ENCODE assay signal across 8 mouse cellular contexts in the genomic region with DNA sequence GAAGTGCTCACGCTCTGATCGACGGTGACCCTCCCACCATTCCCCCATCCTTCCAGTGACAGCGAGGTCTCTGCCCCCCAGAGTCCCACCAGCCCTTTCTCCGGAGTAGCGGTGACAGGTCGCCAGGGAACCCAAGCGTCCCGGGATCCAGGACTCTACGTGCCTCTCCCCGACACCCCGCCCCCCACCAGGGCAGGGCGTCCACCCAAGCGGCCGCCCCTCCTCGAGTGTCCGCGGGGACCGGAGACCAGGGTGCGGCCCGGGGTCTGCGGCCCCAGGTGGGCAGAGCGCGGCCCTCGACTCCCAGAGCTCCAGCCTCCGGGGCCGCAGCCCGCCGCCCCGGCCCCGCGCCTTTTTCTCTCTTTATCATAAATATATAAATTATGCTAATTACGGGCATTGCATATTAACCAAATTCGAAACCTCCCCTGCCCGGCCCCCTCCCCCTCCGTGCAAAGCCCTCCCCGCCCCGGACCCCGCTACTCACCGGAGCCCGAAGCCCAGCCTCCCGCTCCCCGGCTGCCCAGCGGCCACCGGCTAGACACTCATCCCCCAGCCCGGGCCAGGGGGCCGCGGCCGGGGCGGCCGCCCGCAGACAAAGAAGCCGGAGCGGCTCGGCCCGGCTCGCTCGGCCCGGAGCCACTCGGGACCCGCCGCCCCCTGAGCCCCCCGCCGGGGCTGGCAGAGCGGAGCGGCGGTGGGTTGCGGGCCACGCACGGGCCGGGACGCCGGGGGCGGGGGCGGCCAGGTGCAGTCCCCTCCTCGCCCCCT. TPM values are rescaled to one million over a fixed set of nuclear protein-coding genes. Genes with fewer than 3 reads are reported as not detected.
DNase-seq lines count a peak whose midpoint lies in the region; ATAC-seq and TF ChIP-seq lines count a peak whose summit lies in the region.

Gene Pou6f1, minus strand, starts transcription at position 709 of the 771 bp plus-strand sequence.

- peak within 1 kb of the TSS; percentile 87 for H3K9ac ChIP-seq in embryonic facial prominence, embryonic 13.5 days
- H3K9ac ChIP-seq in heart, embryonic 12.5 days, result peak within 1 kb of the TSS; percentile 81
- H3K9ac ChIP-seq in kidney, embryonic 14.5 days (ENCODE audit: low read depth, low read length), result peak within 1 kb of the TSS; percentile 87
- peak within 1 kb of the TSS; percentile 90 for H3K9ac ChIP-seq in limb, embryonic 14.5 days (ENCODE audit: low read depth, low read length, severe bottlenecking)

- H3K4me1 ChIP-seq in testis, adult 2 months (ENCODE audit: control insufficient read depth, insufficient read depth, low read length), result peaks cover 17% of the 10 kb centered on the region
- peaks cover 14% of the 10 kb centered on the region for H3K4me1 ChIP-seq in embryonic facial prominence, embryonic 13.5 days
- peaks cover 11% of the 10 kb centered on the region for H3K4me1 ChIP-seq in heart, embryonic 12.5 days (replicated peaks)
- H3K4me1 ChIP-seq in kidney, embryonic 14.5 days (ENCODE audit: control insufficient read depth, insufficient read depth, low read length), result peaks cover 7% of the 10 kb centered on the region; the same call in 1 of the 2 replicates
- H3K4me1 ChIP-seq in limb, embryonic 14.5 days (ENCODE audit: control insufficient read depth, insufficient read depth, low read length), result peaks cover 8% of the 10 kb centered on the region; the same call in 1 of the 2 replicates

- H3K9me3 ChIP-seq in embryonic facial prominence, embryonic 13.5 days, result no peaks in the 10 kb centered on the region
- H3K9me3 ChIP-seq in heart, embryonic 12.5 days (replicated peaks), result no peaks in the 10 kb centered on the region
- no peaks in the 10 kb centered on the region for H3K9me3 ChIP-seq in kidney, embryonic 14.5 days (ENCODE audit: control insufficient read depth, low read length)
- H3K9me3 ChIP-seq in limb, embryonic 14.5 days (ENCODE audit: control insufficient read depth, low read length), result no peaks in the 10 kb centered on the region

- no peak within 1 kb of the TSS for H3K27ac ChIP-seq in testis, adult 2 months (ENCODE audit: control insufficient read depth, insufficient read depth, low read depth, low read length)
- peak within 1 kb of the TSS; percentile 33; the same call in 1 of the 2 replicates for H3K27ac ChIP-seq in embryonic facial prominence, embryonic 13.5 days
- H3K27ac ChIP-seq in heart, embryonic 12.5 days (ENCODE audit: poor library complexity, severe bottlenecking), result no peak within 1 kb of the TSS; the same call in 1 of the 2 replicates
- peak within 1 kb of the TSS; percentile 59 for H3K27ac ChIP-seq in kidney, embryonic 14.5 days (ENCODE audit: low read depth, low read length)
- H3K27ac ChIP-seq in limb, embryonic 14.5 days (replicated peaks; ENCODE audit: low read depth, low read length), result 0 out of 2 replicates have a peak within 1 kb of the TSS, but pooled peaks have one; percentile 8

- H3K36me3 ChIP-seq in testis, adult 2 months (ENCODE audit: control insufficient read depth, insufficient read depth, low read length), result no peaks in the 10 kb centered on the region
- no peaks in the 10 kb centered on the region for H3K36me3 ChIP-seq in embryonic facial prominence, embryonic 13.5 days
- no peaks in the 10 kb centered on the region for H3K36me3 ChIP-seq in heart, embryonic 12.5 days
- no peaks in the 10 kb centered on the region for H3K36me3 ChIP-seq in kidney, embryonic 14.5 days (ENCODE audit: control insufficient read depth, insufficient read depth, low read length)
- H3K36me3 ChIP-seq in limb, embryonic 14.5 days (ENCODE audit: control insufficient read depth, insufficient read depth, low read length), result no peaks in the 10 kb centered on the region

- H3K4me3 ChIP-seq in testis, adult 2 months (ENCODE audit: control insufficient read depth, low read depth, low read length), result peak within 1 kb of the TSS; percentile 71
- H3K4me3 ChIP-seq in embryonic facial prominence, embryonic 13.5 days, result peak within 1 kb of the TSS; percentile 77
- H3K4me3 ChIP-seq in heart, embryonic 12.5 days, result peak within 1 kb of the TSS; percentile 67
- H3K4me3 ChIP-seq in kidney, embryonic 14.5 days (ENCODE audit: low read length), result peak within 1 kb of the TSS; percentile 80
- H3K4me3 ChIP-seq in limb, embryonic 14.5 days (replicated peaks; ENCODE audit: low read length), result peak within 1 kb of the TSS; percentile 75

- no peaks in the 10 kb centered on the region for H3K27me3 ChIP-seq in testis, adult 2 months (ENCODE audit: control insufficient read depth, insufficient read depth, low read length)
- H3K27me3 ChIP-seq in embryonic facial prominence, embryonic 13.5 days, result peaks cover 32% of the 10 kb centered on the region
- peaks cover 27% of the 10 kb centered on the region for H3K27me3 ChIP-seq in heart, embryonic 12.5 days (replicated peaks)
- H3K27me3 ChIP-seq in kidney, embryonic 14.5 days (ENCODE audit: control insufficient read depth, insufficient read depth, low read length), result peaks cover 6% of the 10 kb centered on the region; the same call in 1 of the 2 replicates
- H3K27me3 ChIP-seq in limb, embryonic 14.5 days (ENCODE audit: control insufficient read depth, insufficient read depth, low read length), result peaks cover 33% of the 10 kb centered on the region

- peak; percentile 63; the same call in 1 of the 2 replicates for ATAC-seq in embryonic facial prominence, embryonic 13.5 days (ENCODE audit: insufficient number of reproducible peaks, insufficient read depth, low FRiP score, low TSS enrichment, low read depth)
- peak; percentile 77 for ATAC-seq in heart, embryonic 12.5 days (ENCODE audit: insufficient number of reproducible peaks, low FRiP score)
- ATAC-seq in kidney, embryonic 14.5 days (ENCODE audit: low FRiP score, low TSS enrichment), result peak; percentile 74
- peak; percentile 53 for ATAC-seq in limb, embryonic 14.5 days (ENCODE audit: low FRiP score, low read depth)
- ATAC-seq in monocyte, adult 5-6 weeks (replicated peaks; ENCODE audit: insufficient number of reproducible peaks, low FRiP score, low TSS enrichment, poor library complexity, severe bottlenecking), result no peak

- no peak for DNase-seq in testis, postnatal 14 days (ENCODE audit: low spot score)
- no peak for DNase-seq in limb, embryonic 14.5 days (ENCODE audit: low spot score)
- peak; percentile 37 for DNase-seq in thymus, postnatal 25 days

- peak within 1 kb of the TSS; percentile 93 for H3K4me2 ChIP-seq in embryonic facial prominence, embryonic 13.5 days
- H3K4me2 ChIP-seq in heart, embryonic 12.5 days, result peak within 1 kb of the TSS; percentile 99
- peak within 1 kb of the TSS; percentile 98 for H3K4me2 ChIP-seq in kidney, embryonic 14.5 days (replicated peaks; ENCODE audit: low read depth, low read length)
- peak within 1 kb of the TSS; percentile 97 for H3K4me2 ChIP-seq in limb, embryonic 14.5 days (replicated peaks; ENCODE audit: low read depth, low read length, severe bottlenecking)

- under 1% methylated on average over 52 of the region's 76 CpGs for WGBS in embryonic facial prominence, embryonic 13.5 days
- WGBS in heart, embryonic 12.5 days, result under 1% methylated on average over 65 of the region's 76 CpGs
- under 1% methylated on average over 72 of the region's 76 CpGs for WGBS in kidney, embryonic 14.5 days
- WGBS in limb, embryonic 14.5 days, result 2% methylated on average over 48 of the region's 76 CpGs

- no peak for TF ChIP-seq CTCF in testis, adult 2 months (IDR thresholded peaks at IDR 0.05; ENCODE audit: control insufficient read depth, insufficient read depth, insufficient replicate concordance, low read depth, low read length)

- no peak for TF ChIP-seq POLR2A in testis, adult 2 months (IDR thresholded peaks at IDR 0.05; ENCODE audit: control insufficient read depth, low read depth, low read length)
- no peak for TF ChIP-seq POLR2A in limb, embryonic 14.5 days (IDR thresholded peaks at IDR 0.05; ENCODE audit: borderline replicate concordance, extremely low read depth, insufficient read depth, insufficient read length)

RNA-seq across cellular contexts. Expression of gene Pou6f1, which starts in this region (rescaled TPM):
- polyA plus RNA-seq in testis, adult 2 months (2012; rRNA removed), result 38.2 and 38.9 TPM in 2 replicates
- polyA plus RNA-seq in embryonic facial prominence, embryonic 13.5 days (2015; fragmentation: Nextera tagmentation; extraction: Ambion mirVana), result 14.4 and 18.2 TPM in 2 replicates
- polyA plus RNA-seq in heart, embryonic 12.5 days (2016; fragmentation: Nextera tagmentation; extraction: Ambion mirVana), result 4.7 and 5.4 TPM in 2 replicates
- polyA plus RNA-seq in kidney, embryonic 14.5 days (2014; fragmentation: Nextera tagmentation; extraction: Ambion mirVana), result 9.6 and 14.6 TPM in 2 replicates
- polyA plus RNA-seq in limb, embryonic 14.5 days (2012; rRNA removed), result 24.9 and 32.4 TPM in 2 replicates
- 9.8 and 13.5 TPM in 2 replicates for polyA plus RNA-seq in limb, embryonic 14.5 days (2014; fragmentation: Nextera tagmentation; extraction: Ambion mirVana)
- 5.8 to 17.7 TPM (median 16.6 TPM) in 3 replicates for total RNA-seq in monocyte, adult 5-6 weeks (2017)

Comparison
In these comparisons a context has a peak if more than half of its experiments do, and no peak if none do; other contexts are left out.
1. H3K27ac ChIP-seq: peak in embryonic facial prominence, embryonic 13.5 days (single experiment), kidney, embryonic 14.5 days (single experiment) and limb, embryonic 14.5 days (single experiment); none in testis, adult 2 months (single experiment) and heart, embryonic 12.5 days (single experiment).
2. Peak in every context shown above with its lines, with median percentiles within 50 percentile points of each other: H3K4me3 ChIP-seq, H3K4me2 ChIP-seq and H3K9ac ChIP-seq.